Mouse (Mus musculus): ENCODE results near the gene Zfp617. TPM values are rescaled to one million over a fixed set of nuclear protein-coding genes. Genes with fewer than 3 reads are reported as not detected.

The Zfp617 gene
- total RNA-seq, 2 experiments from 2014 or later = 24.2 to 31.3 TPM

Other genes with a start within 250 kb of the Zfp617 start
- gene Unc13a, start 236.9 kb upstream of the Zfp617 start, total RNA-seq (2021) = 100 to 1,000 TPM; 299 to 337 TPM
- gene Jak3, start 232.3 kb upstream of the Zfp617 start, total RNA-seq (2021) = 1 to 10 TPM; 5.6 to 6.4 TPM
- 1 to 10 TPM; 1.8 to 2.8 TPM for gene Insl3, start 219.4 kb upstream of the Zfp617 start, total RNA-seq (2021)
- under 1 TPM; 0.44 to 0.49 TPM for gene B3gnt3, start 206.8 kb upstream of the Zfp617 start, total RNA-seq (2021)
- 100 to 1,000 TPM; 152 to 156 TPM for gene Fcho1, start 182.9 kb upstream of the Zfp617 start, total RNA-seq (2021)
- 10 to 100 TPM in 1 of 2 experiments, 1 to 10 TPM in 1; 9.8 to 11.4 TPM for gene Zfp709, start 26.6 kb upstream of the Zfp617 start, total RNA-seq (2021)
- gene Zfp882, start within 50 bp of the Zfp617 start, total RNA-seq (2021) = 10 to 100 TPM; 11.4 to 12.9 TPM
- gene Zfp961, start 42.4 kb downstream of the Zfp617 start, total RNA-seq (2021) = 10 to 100 TPM; 12.6 to 13.8 TPM
- gene Cyp4f18, start 101.0 kb downstream of the Zfp617 start, total RNA-seq (2021) = not detected
- not detected for gene Olfr372, start 132.6 kb downstream of the Zfp617 start, total RNA-seq (2021)
- gene Olfr373, start 174.5 kb downstream of the Zfp617 start, total RNA-seq (2021) = not detected
- gene Olfr374, start 198.4 kb downstream of the Zfp617 start, total RNA-seq (2021) = not detected
- 10 to 100 TPM; 36.7 to 37.5 TPM for gene Tpm4, start 226.3 kb downstream of the Zfp617 start, total RNA-seq (2021)